Mouse (Mus musculus) limb, embryonic 14.5 days (tissue): Measurements from ENCODE around the gene Tulp2. TPM values are rescaled to one million over a fixed set of nuclear protein-coding genes. Genes with fewer than 3 reads are reported as not detected.

Experiments
- ATAC-seq: fragments of 200-750 bp; cut with Nextera tagmentation; 2 replicates; pipeline ENCODE4 v1.8.0; 2017; ENCODE audit warnings: low read depth, moderate number of reproducible peaks, moderate TSS enrichment; ENCODE audit not compliant: low FRiP score
- DNase-seq: peaks from one replicate; pipeline ENCODE4 v3.0.0-alpha.2; 2015; ENCODE audit warnings: low spot score
- H3K27ac ChIP-seq: fragments of 300-500 bp; sonication (generic); replicated peaks from 2 replicates; pipeline ENCODE4 v1.5.1; 2014; ENCODE audit warnings: low read depth, mild to moderate bottlenecking, low read length, moderate library complexity, mixed read lengths
- H3K27me3 ChIP-seq: fragments of 300-500 bp; sonication (generic); 2 replicates; pipeline ENCODE4 v1.6.1; 2014; ENCODE audit warnings: low read length, mixed read lengths; ENCODE audit not compliant: control insufficient read depth, insufficient read depth
- H3K36me3 ChIP-seq: fragments of 300-500 bp; sonication (generic); 2 replicates; pipeline ENCODE4 v1.6.1; 2014; ENCODE audit warnings: mild to moderate bottlenecking, low read length, moderate library complexity, mixed read lengths; ENCODE audit not compliant: control insufficient read depth, insufficient read depth
- H3K4me1 ChIP-seq: fragments of 300-500 bp; sonication (generic); 2 replicates; pipeline ENCODE4 v1.6.1; 2014; ENCODE audit warnings: antibody characterized with exemption, low read length, mixed read lengths; ENCODE audit not compliant: control insufficient read depth, insufficient read depth
- H3K4me2 ChIP-seq: fragments of 300-500 bp; sonication (generic); replicated peaks from 2 replicates; pipeline ENCODE4 v1.6.1; 2014; ENCODE audit warnings: low read depth, mild to moderate bottlenecking, low read length, moderate library complexity; ENCODE audit not compliant: severe bottlenecking
- H3K4me3 ChIP-seq: fragments of 300-500 bp; sonication (generic); replicated peaks from 2 replicates; pipeline ENCODE4 v1.5.1; 2014; ENCODE audit warnings: low read length
- H3K9ac ChIP-seq: fragments of 300-500 bp; sonication (generic); 2 replicates; pipeline ENCODE4 v1.6.1; 2014; ENCODE audit warnings: mild to moderate bottlenecking, low read depth, low read length, moderate library complexity; ENCODE audit not compliant: severe bottlenecking
- H3K9me3 ChIP-seq: fragments of 300-500 bp; sonication (generic); 2 replicates; pipeline ENCODE4 v1.6.1; 2016; ENCODE audit warnings: low read length; ENCODE audit not compliant: control insufficient read depth
- POLR2A ChIP-seq: fragments of 200-500 bp; IDR thresholded peaks from 2 replicates; pipeline ENCODE4 v1.8.0; 2012; ENCODE audit warnings: inconsistent platforms, mild to moderate bottlenecking, moderate library complexity, borderline replicate concordance; ENCODE audit not compliant: insufficient read depth, insufficient read length; ENCODE audit errors: extremely low read depth
- WGBS: fragments of 180-500 bp; shearing (Covaris S2); extraction: QIAGEN DNeasy Blood & Tissue Kit; methylation state at CpG from one replicate; pipeline ENCODE4 v1.1.7; 2014; 5-methylcytosine and 5-hydroxymethylcytosine counted together
- polyA plus RNA-seq, 2 experiments: library from polyadenylated mRNA; depleted of rRNA in 1 of 2; stranded (reverse) in 1 of 2; unstranded in 1 of 2; fragments of >200 nt; fragmentation: Nextera tagmentation in 1 of 2; extraction: Ambion mirVana in 1 of 2; gene quantifications; 2 replicates each; pipeline versions ENCODE4 v1.2.1 to v1.2.3; 2012 to 2014

The Tulp2 gene
- polyA plus RNA-seq, 2 experiments: 1.2 to 1.3 TPM

DNA sequence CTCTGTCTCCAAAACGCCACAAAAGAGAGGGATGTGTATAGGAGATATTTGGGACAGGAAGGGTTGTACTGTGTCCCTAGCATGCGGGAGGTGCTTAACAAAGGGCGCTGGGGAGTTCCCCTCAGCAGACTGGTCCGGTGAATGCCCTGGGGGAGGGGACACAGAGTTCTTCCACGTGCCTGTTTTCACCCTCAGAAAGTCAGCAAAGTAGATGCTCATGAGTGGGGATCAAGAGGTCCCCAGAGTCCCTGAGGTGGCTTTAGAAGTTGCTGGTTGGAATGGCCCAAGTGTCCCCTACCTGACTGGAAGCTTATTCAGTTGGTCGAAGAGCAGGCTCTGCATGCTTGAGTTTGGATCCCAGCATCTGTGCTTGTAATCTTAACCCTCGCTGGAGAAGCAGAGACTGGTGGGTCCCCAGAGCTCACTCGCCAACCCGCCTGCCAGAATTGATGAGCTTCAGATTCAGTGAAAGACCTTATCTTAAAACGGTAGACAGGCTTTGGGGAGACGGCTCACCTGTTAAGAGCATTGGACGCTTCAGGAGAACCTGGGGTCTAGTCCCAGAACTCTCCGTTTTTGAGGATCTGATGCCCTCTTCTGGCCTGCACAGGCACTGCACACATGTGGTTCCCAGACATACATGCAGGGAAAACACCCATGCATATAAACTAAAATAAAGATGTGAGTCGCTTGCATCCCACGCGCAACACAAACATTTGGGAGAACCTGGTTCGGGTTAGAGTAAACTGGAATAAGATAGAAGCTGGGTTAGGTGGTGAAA lies 79.4 kb downstream of the Tulp2 start:
- no peak for TF ChIP-seq POLR2A
- H3K9me3 ChIP-seq: no peaks in the 10 kb centered on the region
- H3K36me3 ChIP-seq: no peaks in the 10 kb centered on the region
- DNase-seq (peak; percentile 60), ATAC-seq (peak; percentile 60; the same call in 1 of the 2 replicates)
- no peaks in the 10 kb centered on the region for H3K27me3 ChIP-seq
- 22% methylated on average over 17 of the region's 17 CpGs for WGBS
- H3K4me3 ChIP-seq: no peak overlapping the region
- no peaks in the 10 kb centered on the region for H3K4me1 ChIP-seq
- H3K4me2 ChIP-seq: no peak overlapping the region
- H3K9ac ChIP-seq: no peak overlapping the region
- no peak overlapping the region for H3K27ac ChIP-seq

- ATAC-seq: peak; percentile 56
- Histone ChIP-seq H3K36me3 (no peaks in the 10 kb centered on the region), H3K4me3 (no peak overlapping the region), H3K4me2 (no peak overlapping the region), H3K4me1 (no peaks in the 10 kb centered on the region), H3K27ac (no peak overlapping the region), H3K9ac (no peak overlapping the region), H3K27me3 (no peaks in the 10 kb centered on the region), H3K9me3 (no peaks in the 10 kb centered on the region)
- DNase-seq: peak; percentile 48
- WGBS: 43% methylated on average over 12 of the region's 12 CpGs
- no peak for TF ChIP-seq POLR2A
These were observed 80.2 kb downstream of the Tulp2 start for GRCm38 (mm10) chr7:45561624-45562520.

GRCm38 (mm10) chr7:45564811-45565210 lies 83.1 kb downstream of the Tulp2 start:
- no peaks in the 10 kb centered on the region for H3K9me3 ChIP-seq
- no peak overlapping the region for H3K4me2 ChIP-seq
- H3K36me3 ChIP-seq: no peaks in the 10 kb centered on the region
- no peak for ATAC-seq
- peaks cover 7% of the 10 kb centered on the region for H3K4me1 ChIP-seq
- H3K9ac ChIP-seq: no peak overlapping the region
- TF ChIP-seq POLR2A: no peak
- WGBS: 78% methylated on average over 2 of the region's 2 CpGs
- no peak overlapping the region for H3K4me3 ChIP-seq
- DNase-seq: no peak
- no peaks in the 10 kb centered on the region for H3K27me3 ChIP-seq
- no peak overlapping the region for H3K27ac ChIP-seq

GRCm38 (mm10) chr7:45565446-45565845 lies 83.8 kb downstream of the Tulp2 start:
- Histone ChIP-seq H3K27ac (no peak overlapping the region), H3K27me3 (no peaks in the 10 kb centered on the region), H3K4me1 (peaks cover 10% of the 10 kb centered on the region), H3K36me3 (no peaks in the 10 kb centered on the region), H3K9me3 (no peaks in the 10 kb centered on the region), H3K4me3 (no peak overlapping the region), H3K4me2 (no peak overlapping the region), H3K9ac (no peak overlapping the region)
- ATAC-seq (no peak), DNase-seq (no peak)
- TF ChIP-seq POLR2A: no peak
- 90% methylated on average over 9 of the region's 9 CpGs for WGBS

DNA sequence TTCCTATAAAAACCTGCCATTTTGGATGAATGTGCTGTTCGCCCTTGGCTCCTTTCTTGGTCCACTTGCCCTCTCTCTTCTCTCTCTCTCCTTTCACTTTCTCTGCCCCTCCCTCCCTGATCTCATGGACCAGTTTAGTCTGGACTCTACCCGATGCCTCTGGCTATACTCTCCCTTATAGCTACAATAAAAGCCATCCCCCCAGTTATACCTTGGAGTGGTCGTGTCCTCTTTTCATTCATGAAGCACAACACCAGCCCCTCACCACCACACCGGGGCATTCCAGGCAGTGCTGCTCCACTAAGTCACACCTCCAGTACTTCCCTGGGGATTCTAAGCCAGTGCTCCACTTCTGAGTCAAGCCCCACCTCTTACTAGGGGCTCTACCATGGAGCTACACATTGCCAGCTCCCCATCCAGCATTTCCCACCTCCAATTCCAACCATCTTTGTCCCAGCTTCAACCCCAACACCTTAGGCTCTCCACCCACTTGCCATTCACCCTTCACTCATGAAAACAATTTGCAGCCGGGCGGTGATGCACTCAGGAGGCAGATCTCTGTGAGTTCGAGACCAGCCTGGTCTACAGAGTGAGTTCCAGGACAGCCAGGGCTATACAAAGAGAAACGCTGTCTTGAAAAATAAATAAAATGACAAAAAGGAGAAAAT lies 85.6 kb downstream of the Tulp2 start:
- no peak for ATAC-seq
- peak overlapping the region; percentile 80; the same call in 1 of the 2 replicates for H3K4me2 ChIP-seq
- peaks cover 21% of the 10 kb centered on the region for H3K4me1 ChIP-seq
- no peaks in the 10 kb centered on the region for H3K9me3 ChIP-seq
- H3K36me3 ChIP-seq: no peaks in the 10 kb centered on the region
- H3K27ac ChIP-seq: peak overlapping the region; percentile 65; the same call in 1 of the 2 replicates
- WGBS: 62% methylated on average over 8 of the region's 8 CpGs
- no peak for DNase-seq
- TF ChIP-seq POLR2A: no peak
- H3K9ac ChIP-seq: 0 out of 2 replicates have a peak overlapping the region, but pooled peaks have one; percentile 50
- no peaks in the 10 kb centered on the region for H3K27me3 ChIP-seq
- H3K4me3 ChIP-seq: peak overlapping the region; percentile 47
